Mouse (Mus musculus) embryonic fibroblast, embryonic 13.5 days (primary cell): ENCODE data around the gene Nup210l.

Experiments
- CTCF ChIP-seq: IDR thresholded peaks from 2 replicates; pipeline ENCODE4 v1.5.1; 2011; ENCODE audit warnings: mild to moderate bottlenecking, control low read depth, low read length, moderate library complexity, borderline replicate concordance; ENCODE audit not compliant: insufficient read depth
- POLR2A ChIP-seq: IDR thresholded peaks from 2 replicates; pipeline ENCODE4 v1.6.1; 2011; ENCODE audit warnings: low read depth, mild to moderate bottlenecking, control low read depth, low read length, moderate library complexity

GRCm38 (mm10) chr3:90111706-90112105 is 7.8 kb downstream of the Nup210l start:
- TF ChIP-seq CTCF: no peak
- no peak for TF ChIP-seq POLR2A
